Mouse (Mus musculus): Measurements from ENCODE around the gene Gcn1l1.

GRCm38 (mm10) chr5:115572679-115573535, 7.9 kb downstream of the Gcn1l1 start:
- TF ChIP-seq CTCF (IDR thresholded peaks at IDR 0.05; ENCODE audit: borderline replicate concordance, insufficient read depth, low read depth, low read length), result no peak
- TF ChIP-seq POLR2A (IDR thresholded peaks at IDR 0.05; ENCODE audit: borderline replicate concordance, insufficient read depth, low read length), result no peak
